8 mouse cellular contexts compared by ENCODE assay signal in the genomic region with DNA sequence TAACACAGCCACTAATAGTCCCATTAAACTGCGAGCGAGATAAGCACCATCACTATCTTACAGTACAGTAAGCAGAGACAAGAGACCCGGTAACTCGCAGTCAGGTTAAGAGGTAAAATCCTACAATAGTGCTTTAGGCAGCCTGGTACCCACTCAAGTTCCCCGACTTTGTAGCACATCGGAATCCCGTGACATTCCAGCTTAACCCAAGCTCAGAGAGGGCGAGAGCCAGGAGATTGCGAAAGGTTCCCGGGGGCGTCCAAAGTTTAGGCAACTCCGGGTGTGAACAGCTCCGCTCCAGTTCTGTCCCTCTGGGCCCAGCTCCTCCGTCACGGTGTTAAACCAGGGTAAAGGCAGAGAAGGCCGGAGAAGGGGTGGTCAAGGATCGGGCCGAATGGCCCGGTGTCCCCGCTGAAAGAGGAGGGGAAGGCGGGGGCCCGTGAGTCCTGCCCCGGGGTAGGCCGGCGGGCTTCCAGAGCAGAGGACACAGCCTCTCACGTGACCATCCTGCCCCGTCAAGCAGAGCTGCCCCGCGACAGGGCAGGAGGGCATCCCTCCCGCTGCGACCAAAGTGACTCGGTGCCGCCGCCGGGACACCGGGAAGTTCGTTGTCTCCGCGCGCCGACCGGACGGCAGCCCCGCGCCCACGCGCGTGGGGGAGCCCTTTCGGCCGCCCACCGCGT. TPM values are rescaled to one million over a fixed set of nuclear protein-coding genes. Genes with fewer than 3 reads are reported as not detected.
DNase-seq lines count a peak whose midpoint lies in the region; ATAC-seq and TF ChIP-seq lines count a peak whose summit lies in the region.

No protein-coding gene starts in this region.

- peak; percentile 61 for DNase-seq in retina, embryonic 14.5 days (ENCODE audit: low spot score)
- DNase-seq in retina, postnatal 1 day = no peak
- peak; percentile 59 for DNase-seq in cerebellum, adult 8-10 months
- peak; percentile 36 for DNase-seq in forebrain, postnatal 0 days
- peak; percentile 71 for DNase-seq in heart, postnatal 4 days
- peak; percentile 49 to 54 for DNase-seq in layer of hippocampus, postnatal 36 days
- peak; percentile 67 for DNase-seq in mesoderm, embryonic 11.5 days (ENCODE audit: low read depth, low spot score)
- peak; percentile 57 to 66 for DNase-seq in spleen, adult 18-20 months

- peak; percentile 30 for ATAC-seq in forebrain, postnatal 0 days

- TF ChIP-seq CTCF in forebrain, postnatal 0 days (IDR thresholded peaks at IDR 0.05; ENCODE audit: low read depth) = peak; percentile 35; the same call in 1 of the 2 replicates

- no peaks in the 10 kb centered on the region; the same call in 1 of the 2 replicates for H3K4me1 ChIP-seq in forebrain, postnatal 0 days (ENCODE audit: insufficient read depth)

- no peaks in the 10 kb centered on the region for H3K36me3 ChIP-seq in forebrain, postnatal 0 days (ENCODE audit: insufficient read depth)

- H3K27ac ChIP-seq in forebrain, postnatal 0 days (ENCODE audit: low read depth, low read length) = peak overlapping the region; percentile 66; the same call in 1 of the 2 replicates

- H3K9me3 ChIP-seq in forebrain, postnatal 0 days (ENCODE audit: low read length) = no peaks in the 10 kb centered on the region

- peak overlapping the region; percentile 81 for H3K4me2 ChIP-seq in forebrain, postnatal 0 days (ENCODE audit: low read depth)

- H3K4me3 ChIP-seq in forebrain, postnatal 0 days (ENCODE audit: low read depth, low read length) = peak overlapping the region; percentile 85

- 2% methylated on average over 50 of the region's 52 CpGs for WGBS in forebrain, postnatal 0 days

- peak overlapping the region; percentile 68 for H3K9ac ChIP-seq in forebrain, postnatal 0 days

- no peaks in the 10 kb centered on the region for H3K27me3 ChIP-seq in forebrain, postnatal 0 days (ENCODE audit: insufficient read depth, low read length)

RNA-seq across cellular contexts. Expression of a gene that starts 0.6 kb away (rescaled TPM):
- total RNA-seq in forebrain, postnatal 0 days (2014; rRNA removed) = 80.9 and 84.9 TPM in 2 replicates
- polyA plus RNA-seq in forebrain, postnatal 0 days (2015; fragmentation: Nextera tagmentation; extraction: Ambion mirVana) = 121 and 130 TPM in 2 replicates
- 10 to 100 TPM; 74.4 to 76.0 TPM for total RNA-seq in heart, postnatal 4 days (2021)
- 10 to 100 TPM; 81.1 to 82.7 TPM for total RNA-seq in layer of hippocampus, postnatal 36 days (2021)
